Mouse (Mus musculus): ENCODE results near the gene Cblb. TPM values are rescaled to one million over a fixed set of nuclear protein-coding genes. Genes with fewer than 3 reads are reported as not detected.
A peak's percentile ranks its signal among the peaks of the same experiment; 100 is the strongest.

Gene Cblb
- 26.5 and 34.1 TPM in 2 replicates for polyA plus RNA-seq (2011; ENCODE audit: insufficient read length, low read depth, missing spikeins)

DNA sequence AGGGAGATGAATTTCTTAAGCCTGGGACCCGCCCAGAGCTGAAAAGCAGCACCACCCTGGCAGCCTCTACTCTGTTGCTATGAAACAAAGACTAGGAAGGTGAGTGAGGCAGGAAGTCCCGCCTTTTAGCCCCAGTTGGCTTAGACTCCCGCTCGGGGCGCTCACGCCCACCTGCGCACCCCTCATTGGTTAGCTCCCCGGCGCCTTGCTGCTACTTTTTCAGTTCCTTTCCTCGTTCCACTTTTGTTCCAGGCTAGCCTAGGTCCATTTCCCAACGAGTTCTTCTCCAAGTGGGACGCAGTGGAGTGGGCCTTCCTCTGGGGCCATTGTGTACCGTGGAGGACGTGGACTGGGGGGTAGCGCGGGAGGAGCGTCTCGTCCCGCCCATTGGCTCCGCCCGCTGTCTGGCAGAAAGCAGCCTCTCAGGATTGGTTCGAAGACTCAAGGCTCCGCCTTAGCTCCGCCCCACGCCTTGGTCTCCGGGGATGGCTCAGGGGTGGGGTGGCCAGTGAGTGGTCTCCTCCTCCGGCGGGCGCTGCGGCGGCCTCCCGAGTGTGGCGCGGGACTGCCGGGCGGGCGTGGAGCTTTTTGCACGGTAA lies at the start of gene Cblb:
TSS of gene Cblb (plus strand) at position 135 of the 599 bp plus-strand sequence.
- TF ChIP-seq CTCF (IDR thresholded peaks at IDR 0.05; ENCODE audit: borderline replicate concordance, insufficient read depth, low read length) (no peak), POLR2A (IDR thresholded peaks at IDR 0.05; ENCODE audit: low read depth, low read length) (peak; percentile 74; the same call in 1 of the 2 replicates)
- H3K4me1 ChIP-seq (ENCODE audit: control insufficient read depth, insufficient read depth, low read length), result peaks cover 2% of the 10 kb centered on the region
- peak within 1 kb of the TSS; percentile 81 for H3K4me3 ChIP-seq (ENCODE audit: insufficient read depth, low read length)
- H3K27ac ChIP-seq (ENCODE audit: insufficient read depth, low read length), result peak within 1 kb of the TSS; percentile 80

DNA sequence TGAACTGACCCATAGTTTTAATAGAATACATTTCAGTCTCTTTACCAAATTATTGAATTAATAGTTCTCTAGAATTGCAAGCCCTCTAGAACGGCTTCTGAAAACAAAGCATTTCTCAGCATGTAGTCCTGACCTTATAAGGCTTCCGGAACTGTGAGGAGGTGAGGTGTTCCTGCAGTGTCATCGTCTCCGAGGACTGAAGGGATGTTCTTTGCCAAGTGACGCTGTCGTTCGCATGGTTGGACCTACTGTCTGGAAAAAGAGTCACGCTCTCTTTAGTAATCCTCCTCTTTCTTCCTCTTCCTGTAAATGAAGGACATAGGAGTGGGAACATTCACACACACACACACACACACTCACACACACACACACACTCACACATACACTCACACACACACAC lies 45.6 kb upstream of the Cblb start:
- peak overlapping the region; percentile 65 for H3K27ac ChIP-seq (ENCODE audit: insufficient read depth, low read length)
- no peak overlapping the region for H3K4me3 ChIP-seq (ENCODE audit: insufficient read depth, low read length)
- no peak for TF ChIP-seq POLR2A (IDR thresholded peaks at IDR 0.05; ENCODE audit: low read depth, low read length)
- H3K4me1 ChIP-seq (ENCODE audit: control insufficient read depth, insufficient read depth, low read length), result peaks cover 8% of the 10 kb centered on the region

DNA sequence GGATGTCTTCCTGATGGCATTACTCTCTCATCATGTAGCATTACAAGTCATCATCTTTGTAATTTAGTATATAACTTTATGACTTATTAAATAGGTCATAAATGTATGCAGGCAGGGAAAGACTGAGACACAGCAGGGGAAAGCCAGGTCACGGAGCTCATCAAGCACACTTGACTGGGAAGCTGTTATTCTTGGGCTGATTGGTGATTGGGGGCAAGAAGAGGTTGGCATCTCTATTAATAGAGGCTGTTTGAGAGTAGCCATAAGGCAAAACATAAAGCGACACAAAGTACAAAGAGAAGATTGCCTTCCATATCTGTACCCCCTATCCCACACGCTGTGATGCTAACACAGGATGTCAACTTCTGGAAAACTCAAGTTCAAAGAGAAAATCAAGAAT lies 44.8 kb upstream of the Cblb start:
- no peak overlapping the region for H3K4me3 ChIP-seq (ENCODE audit: insufficient read depth, low read length)
- H3K4me1 ChIP-seq (ENCODE audit: control insufficient read depth, insufficient read depth, low read length), result peaks cover 8% of the 10 kb centered on the region
- peak overlapping the region; percentile 65; the same call in 1 of the 2 replicates for H3K27ac ChIP-seq (ENCODE audit: insufficient read depth, low read length)
- no peak for TF ChIP-seq POLR2A (IDR thresholded peaks at IDR 0.05; ENCODE audit: low read depth, low read length)
- no peak for TF ChIP-seq CTCF (IDR thresholded peaks at IDR 0.05; ENCODE audit: borderline replicate concordance, insufficient read depth, low read length)

DNA sequence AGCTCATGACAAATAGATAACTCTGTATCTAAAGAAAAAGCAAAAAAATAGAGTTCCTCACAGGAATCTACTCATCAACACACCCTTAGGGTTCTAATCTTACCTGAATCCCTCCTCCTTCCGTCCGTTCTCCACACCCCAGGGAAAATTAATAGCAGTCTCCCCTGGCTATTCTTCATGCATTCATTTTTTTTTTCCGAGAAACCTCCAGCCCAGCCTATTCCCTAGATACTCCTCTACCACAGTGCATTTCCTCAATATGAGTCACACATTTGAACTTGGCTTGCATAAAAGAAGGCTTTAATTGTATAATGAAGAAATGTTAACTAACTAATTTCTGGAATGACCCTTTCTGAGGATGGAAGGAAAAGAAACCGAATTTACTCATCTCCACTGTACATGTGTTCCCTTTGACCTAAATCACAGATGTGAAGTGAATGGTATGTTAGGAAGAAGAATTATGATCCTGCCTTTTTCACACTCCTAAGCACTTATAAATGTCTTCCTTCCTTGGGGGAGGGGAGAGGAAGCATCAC lies 43.9 kb upstream of the Cblb start:
- Histone ChIP-seq H3K27ac (ENCODE audit: insufficient read depth, low read length) (peak overlapping the region; percentile 80; the same call in 1 of the 2 replicates), H3K4me3 (ENCODE audit: insufficient read depth, low read length) (no peak overlapping the region), H3K4me1 (ENCODE audit: control insufficient read depth, insufficient read depth, low read length) (peaks cover 8% of the 10 kb centered on the region)
- TF ChIP-seq CTCF (IDR thresholded peaks at IDR 0.05; ENCODE audit: borderline replicate concordance, insufficient read depth, low read length), result no peak
- no peak for TF ChIP-seq POLR2A (IDR thresholded peaks at IDR 0.05; ENCODE audit: low read depth, low read length)

DNA sequence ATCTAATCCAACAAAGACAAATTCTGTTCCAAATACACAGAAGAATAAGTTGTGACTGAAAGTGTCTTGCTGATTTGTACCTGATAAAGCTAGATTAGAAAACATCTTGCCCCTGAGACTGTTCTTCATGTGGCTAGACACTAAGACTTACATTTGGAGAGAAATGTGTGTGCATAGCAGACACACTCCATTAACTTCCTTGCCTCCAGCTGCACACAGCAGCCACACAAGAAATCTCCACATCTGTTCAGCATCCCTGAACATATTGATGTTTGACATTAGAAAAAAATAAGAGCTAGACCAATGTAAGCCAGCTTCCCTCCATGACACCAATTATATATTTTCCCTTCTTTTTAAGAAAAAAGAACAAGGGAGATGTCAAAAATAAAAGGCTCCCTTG lies 43.0 kb upstream of the Cblb start:
- peak overlapping the region; percentile 34; the same call in 1 of the 2 replicates for H3K27ac ChIP-seq (ENCODE audit: insufficient read depth, low read length)
- H3K4me1 ChIP-seq (ENCODE audit: control insufficient read depth, insufficient read depth, low read length), result peaks cover 8% of the 10 kb centered on the region
- H3K4me3 ChIP-seq (ENCODE audit: insufficient read depth, low read length), result no peak overlapping the region
- TF ChIP-seq CTCF (IDR thresholded peaks at IDR 0.05; ENCODE audit: borderline replicate concordance, insufficient read depth, low read length), result no peak
- no peak for TF ChIP-seq POLR2A (IDR thresholded peaks at IDR 0.05; ENCODE audit: low read depth, low read length)

DNA sequence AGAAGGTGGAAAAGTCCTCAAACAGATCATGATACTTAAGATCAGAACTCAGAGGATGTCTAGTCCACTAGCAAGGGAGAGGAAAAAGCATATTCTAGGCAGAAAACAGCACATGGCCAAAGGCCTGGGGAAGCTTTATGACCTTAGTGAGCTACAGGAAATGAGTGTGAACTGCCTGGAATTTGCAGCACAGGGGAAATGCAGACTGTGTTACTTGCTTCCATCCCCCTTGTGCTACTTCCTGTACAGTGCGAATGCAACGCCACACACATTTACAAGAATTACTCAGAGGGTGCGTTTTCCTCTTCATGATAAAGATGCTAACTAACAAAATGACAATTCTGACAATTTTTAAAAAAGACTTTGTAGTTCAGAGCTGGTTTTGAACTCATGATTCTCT lies 41.8 kb upstream of the Cblb start:
- TF ChIP-seq CTCF (IDR thresholded peaks at IDR 0.05; ENCODE audit: borderline replicate concordance, insufficient read depth, low read length) (no peak), POLR2A (IDR thresholded peaks at IDR 0.05; ENCODE audit: low read depth, low read length) (no peak)
- H3K27ac ChIP-seq (ENCODE audit: insufficient read depth, low read length), result peak overlapping the region; percentile 61; the same call in 1 of the 2 replicates

DNA sequence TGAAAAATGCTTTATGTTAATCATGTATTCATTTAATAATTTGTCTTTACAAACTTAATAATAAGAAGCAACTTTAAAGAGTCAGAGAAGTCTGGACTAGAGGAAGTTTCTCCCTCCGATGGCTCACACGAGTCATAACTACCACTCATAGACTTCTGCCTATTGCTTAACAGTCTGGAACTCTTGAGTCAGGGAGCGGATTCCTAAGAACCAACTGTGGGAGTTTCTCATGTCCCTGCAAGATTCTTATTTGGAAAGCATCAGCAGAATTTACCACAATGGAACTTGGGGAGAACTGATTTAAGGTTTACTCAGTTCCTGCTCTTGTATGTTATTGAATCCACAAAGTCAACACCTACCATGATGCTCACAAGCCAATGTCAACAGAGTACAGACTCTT lies 31.0 kb upstream of the Cblb start:
- no peaks in the 10 kb centered on the region for H3K4me1 ChIP-seq (ENCODE audit: control insufficient read depth, insufficient read depth, low read length)
- TF ChIP-seq POLR2A (IDR thresholded peaks at IDR 0.05; ENCODE audit: low read depth, low read length) (no peak), CTCF (IDR thresholded peaks at IDR 0.05; ENCODE audit: borderline replicate concordance, insufficient read depth, low read length) (no peak)
- no peak overlapping the region for H3K4me3 ChIP-seq (ENCODE audit: insufficient read depth, low read length)
- peak overlapping the region; percentile 95 for H3K27ac ChIP-seq (ENCODE audit: insufficient read depth, low read length)

More for the DNA sequence above, 41.8 kb upstream of the Cblb start:
- Histone ChIP-seq H3K4me3 (ENCODE audit: insufficient read depth, low read length) (no peak overlapping the region), H3K4me1 (ENCODE audit: control insufficient read depth, insufficient read depth, low read length) (peaks cover 8% of the 10 kb centered on the region)

DNA sequence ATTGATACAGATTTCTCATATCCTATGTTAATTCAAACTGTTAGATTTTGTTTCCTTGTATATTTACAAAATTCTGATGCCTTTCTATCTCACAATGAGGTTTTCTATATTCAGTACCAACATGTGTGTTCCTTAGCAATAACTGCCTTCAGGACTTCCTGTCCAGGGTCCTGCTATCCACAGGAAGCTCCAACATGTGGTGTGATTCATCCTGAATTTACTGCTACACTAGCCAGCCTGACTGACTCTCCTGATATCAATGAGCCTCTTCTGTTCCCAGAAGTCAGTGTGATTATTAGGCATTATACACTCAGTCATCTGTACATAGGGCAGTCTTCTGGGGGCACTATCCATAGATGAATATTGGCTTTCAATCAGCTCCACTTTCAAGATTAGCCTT lies 30.2 kb upstream of the Cblb start:
- H3K4me3 ChIP-seq (ENCODE audit: insufficient read depth, low read length), result no peak overlapping the region
- H3K27ac ChIP-seq (ENCODE audit: insufficient read depth, low read length), result peak overlapping the region; percentile 77
- TF ChIP-seq POLR2A (IDR thresholded peaks at IDR 0.05; ENCODE audit: low read depth, low read length) (no peak), CTCF (IDR thresholded peaks at IDR 0.05; ENCODE audit: borderline replicate concordance, insufficient read depth, low read length) (no peak)
- no peaks in the 10 kb centered on the region for H3K4me1 ChIP-seq (ENCODE audit: control insufficient read depth, insufficient read depth, low read length)

DNA sequence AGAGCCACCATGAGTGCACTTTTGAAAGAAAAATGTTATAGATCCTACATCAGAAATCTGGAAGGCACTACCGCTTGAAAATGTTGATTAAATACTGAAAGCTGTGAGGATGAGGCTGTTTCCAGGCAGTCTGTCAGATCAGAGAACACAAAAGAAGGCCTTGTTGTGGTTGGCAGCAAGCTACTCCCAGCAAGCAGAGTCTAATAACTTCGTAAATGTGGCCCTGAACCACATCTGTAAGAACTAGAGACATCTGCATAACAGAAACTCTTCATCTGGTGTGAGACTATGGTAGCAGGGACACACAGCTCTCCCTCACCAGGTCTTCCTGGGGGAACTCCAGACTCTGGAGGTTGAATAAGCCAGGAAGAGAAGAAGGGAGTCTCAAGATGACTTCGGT lies 24.0 kb upstream of the Cblb start:
- no peak overlapping the region for H3K4me3 ChIP-seq (ENCODE audit: insufficient read depth, low read length)
- no peak for TF ChIP-seq POLR2A (IDR thresholded peaks at IDR 0.05; ENCODE audit: low read depth, low read length)
- TF ChIP-seq CTCF (IDR thresholded peaks at IDR 0.05; ENCODE audit: borderline replicate concordance, insufficient read depth, low read length), result no peak
- no peaks in the 10 kb centered on the region for H3K4me1 ChIP-seq (ENCODE audit: control insufficient read depth, insufficient read depth, low read length)
- no peak overlapping the region for H3K27ac ChIP-seq (ENCODE audit: insufficient read depth, low read length)

DNA sequence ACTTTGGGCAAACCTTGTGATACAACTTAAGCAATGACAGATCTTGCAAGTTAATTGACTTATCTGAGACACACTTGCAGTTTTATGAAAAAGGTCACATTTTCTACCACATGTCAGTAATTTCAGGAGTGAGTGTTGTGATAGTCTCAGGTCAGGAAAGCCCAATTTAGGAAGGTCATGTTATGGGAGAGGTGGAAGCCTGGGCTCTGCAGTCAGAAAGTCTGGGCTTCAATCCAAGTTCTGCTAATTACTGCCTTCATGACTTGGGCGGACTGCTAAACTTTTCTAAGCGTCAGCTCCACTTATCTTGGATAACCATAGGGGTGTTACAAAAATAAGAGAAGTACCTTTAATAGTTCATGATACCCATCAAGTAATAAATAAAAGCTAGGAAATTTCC lies 22.6 kb upstream of the Cblb start:
- no peak overlapping the region for H3K27ac ChIP-seq (ENCODE audit: insufficient read depth, low read length)
- no peaks in the 10 kb centered on the region for H3K4me1 ChIP-seq (ENCODE audit: control insufficient read depth, insufficient read depth, low read length)
- TF ChIP-seq CTCF (IDR thresholded peaks at IDR 0.05; ENCODE audit: borderline replicate concordance, insufficient read depth, low read length), result no peak
- no peak for TF ChIP-seq POLR2A (IDR thresholded peaks at IDR 0.05; ENCODE audit: low read depth, low read length)
- no peak overlapping the region for H3K4me3 ChIP-seq (ENCODE audit: insufficient read depth, low read length)
